Mouse (Mus musculus): ENCODE results near the gene Cd4. TPM values are rescaled to one million over a fixed set of nuclear protein-coding genes. Genes with fewer than 3 reads are reported as not detected.
A peak's percentile ranks its signal among the peaks of the same experiment; 100 is the strongest.

The Cd4 gene
- total RNA-seq, 2 experiments from 2014 or later = 0.37 to 0.71 TPM

DNA sequence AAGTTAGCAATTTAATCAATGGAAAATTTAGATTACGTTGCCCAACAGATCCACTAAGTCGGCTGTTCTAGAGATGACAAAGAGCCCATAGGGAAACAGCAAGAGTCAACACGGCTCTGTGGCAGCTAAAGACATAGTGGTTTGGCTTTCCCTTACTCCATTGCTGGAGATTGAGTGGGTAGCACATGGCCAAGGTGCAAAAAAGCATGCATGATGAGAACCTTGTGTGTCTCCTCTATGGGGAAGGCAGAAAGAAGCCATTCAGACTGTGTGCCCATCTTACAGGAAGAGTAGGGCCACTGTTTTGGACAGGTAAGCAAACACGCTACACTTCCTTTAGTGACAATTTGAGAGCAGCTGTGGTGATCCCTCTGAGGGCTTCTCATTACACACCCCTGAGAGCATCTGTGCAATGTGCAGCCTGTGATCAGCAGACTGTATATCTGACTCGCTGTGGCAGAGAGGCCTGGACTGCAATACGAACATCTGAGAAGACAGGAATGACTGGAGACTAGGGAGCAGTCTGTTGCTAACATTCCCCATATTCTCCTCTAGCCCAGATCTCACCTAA lies 619 bp upstream of the Cd4 start:
- no peak for ATAC-seq (ENCODE audit: poor library complexity, severe bottlenecking)

DNA sequence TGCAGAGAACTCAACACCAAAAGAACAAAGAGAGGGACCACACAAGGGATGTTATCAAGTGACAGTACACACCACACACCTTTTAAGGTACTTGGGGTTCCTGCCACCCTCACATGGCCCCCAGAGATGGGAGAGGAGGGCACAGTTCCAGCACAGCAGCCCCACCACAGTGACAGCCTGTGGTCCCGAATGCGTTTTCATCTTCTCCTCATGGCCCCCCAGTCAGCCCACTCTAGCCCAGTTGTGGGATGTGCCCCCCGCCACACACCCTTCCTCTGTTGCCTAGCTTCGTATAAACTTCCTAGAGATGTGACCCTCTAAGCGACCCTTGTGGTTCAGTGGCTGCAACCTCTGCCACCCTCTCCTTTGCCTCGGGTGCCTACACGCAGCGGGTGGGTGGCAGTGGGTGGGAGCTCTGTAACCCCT lies 2.1 kb downstream of the Cd4 start:
- no peak for ATAC-seq (ENCODE audit: poor library complexity, severe bottlenecking)

- no peak for ATAC-seq (ENCODE audit: poor library complexity, severe bottlenecking)
Observed at GRCm38 (mm10) chr6:124884714-124885500, 3.1 kb downstream of the Cd4 start.

GRCm38 (mm10) chr6:124883351-124883750 lies 4.7 kb downstream of the Cd4 start:
- ATAC-seq (ENCODE audit: poor library complexity, severe bottlenecking) = no peak

- ATAC-seq (ENCODE audit: poor library complexity, severe bottlenecking) = no peak
Observed at GRCm38 (mm10) chr6:124881821-124882220, 6.2 kb downstream of the Cd4 start.

DNA sequence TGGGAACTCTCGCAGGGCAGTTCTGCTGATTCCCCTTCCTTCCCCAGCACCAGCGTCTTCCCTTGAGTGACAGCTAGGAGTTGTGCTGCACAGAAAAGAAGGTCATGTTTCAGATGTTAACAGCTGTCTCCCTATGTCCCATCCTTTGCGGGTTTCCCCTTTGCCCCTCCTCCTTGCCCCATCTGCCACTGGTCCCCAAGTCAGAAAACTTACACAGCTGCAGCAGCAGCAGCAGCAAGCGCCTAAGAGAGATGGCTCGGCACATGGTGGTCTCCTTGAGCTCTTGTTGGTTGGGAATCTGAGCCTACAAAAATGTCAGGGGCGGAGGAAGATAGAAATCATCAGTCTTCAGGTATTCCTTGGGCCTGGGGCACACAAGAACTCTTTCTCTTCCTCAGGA lies 8.6 kb downstream of the Cd4 start:
- no peak for ATAC-seq (ENCODE audit: poor library complexity, severe bottlenecking)

GRCm38 (mm10) chr6:124874348-124874747 lies 13.7 kb downstream of the Cd4 start:
- ATAC-seq (ENCODE audit: poor library complexity, severe bottlenecking) = peak; percentile 59

DNA sequence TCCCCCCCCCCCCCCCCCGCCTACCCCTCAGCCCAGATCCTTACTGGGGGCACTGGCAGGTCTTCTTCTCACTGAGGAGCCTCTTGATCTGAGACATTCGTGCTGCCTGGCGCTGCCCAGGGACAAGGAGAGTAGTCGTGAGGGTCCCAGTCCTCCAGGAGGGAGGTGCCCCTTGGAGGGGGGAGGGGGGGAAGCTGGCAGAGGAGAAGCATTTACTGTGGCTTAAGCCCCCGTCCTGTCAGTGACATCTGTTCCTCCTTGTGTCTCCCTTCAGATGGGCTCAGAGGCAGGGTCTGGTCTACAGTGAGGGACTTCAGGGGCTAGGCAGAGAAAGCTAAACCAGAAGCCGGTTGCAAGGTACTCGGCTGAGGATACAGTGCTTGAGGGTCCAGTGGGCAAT lies 21.5 kb downstream of the Cd4 start:
- no peak for ATAC-seq (ENCODE audit: poor library complexity, severe bottlenecking)

DNA sequence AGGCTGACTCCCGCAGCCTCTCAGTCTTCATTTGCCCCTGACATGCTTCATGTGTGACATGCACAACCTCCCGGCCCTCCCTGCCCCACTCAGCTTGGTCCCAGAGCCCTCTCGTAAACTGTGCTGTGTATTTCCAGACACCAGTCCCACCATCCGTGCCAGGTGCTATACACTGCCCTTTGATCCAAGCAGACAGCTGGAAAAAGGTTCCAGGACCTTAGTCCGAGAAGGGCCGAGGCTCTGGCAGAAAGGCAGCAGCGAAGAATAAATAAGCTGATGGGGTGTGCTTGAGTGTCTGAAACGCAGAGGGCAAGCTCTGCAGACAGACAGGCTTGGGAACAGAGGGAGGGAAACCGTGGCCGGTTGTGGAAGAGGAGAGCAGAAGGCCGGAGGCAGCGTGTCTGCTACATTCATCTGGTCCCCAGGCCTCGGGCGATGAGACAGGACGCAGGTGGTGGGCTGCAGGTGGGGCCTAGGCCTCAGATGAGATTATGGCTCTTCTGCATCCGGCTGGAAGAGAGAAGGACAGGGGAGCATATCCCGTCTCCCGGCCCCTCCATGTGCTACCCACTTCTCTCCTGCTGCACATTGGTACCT lies 22.2 kb downstream of the Cd4 start:
- ATAC-seq (ENCODE audit: poor library complexity, severe bottlenecking) = no peak

- peak; percentile 44; the same call in 1 of the 2 replicates for ATAC-seq (ENCODE audit: poor library complexity, severe bottlenecking)
Observed at GRCm38 (mm10) chr6:124863658-124864298, 24.2 kb downstream of the Cd4 start, which contains the start of gene Gpr162. Gene Gpr162, minus strand, starts transcription at chr6:124863983.

GRCm38 (mm10) chr6:124863125-124863657 lies 24.8 kb downstream of the Cd4 start:
- ATAC-seq (ENCODE audit: poor library complexity, severe bottlenecking) = no peak

DNA sequence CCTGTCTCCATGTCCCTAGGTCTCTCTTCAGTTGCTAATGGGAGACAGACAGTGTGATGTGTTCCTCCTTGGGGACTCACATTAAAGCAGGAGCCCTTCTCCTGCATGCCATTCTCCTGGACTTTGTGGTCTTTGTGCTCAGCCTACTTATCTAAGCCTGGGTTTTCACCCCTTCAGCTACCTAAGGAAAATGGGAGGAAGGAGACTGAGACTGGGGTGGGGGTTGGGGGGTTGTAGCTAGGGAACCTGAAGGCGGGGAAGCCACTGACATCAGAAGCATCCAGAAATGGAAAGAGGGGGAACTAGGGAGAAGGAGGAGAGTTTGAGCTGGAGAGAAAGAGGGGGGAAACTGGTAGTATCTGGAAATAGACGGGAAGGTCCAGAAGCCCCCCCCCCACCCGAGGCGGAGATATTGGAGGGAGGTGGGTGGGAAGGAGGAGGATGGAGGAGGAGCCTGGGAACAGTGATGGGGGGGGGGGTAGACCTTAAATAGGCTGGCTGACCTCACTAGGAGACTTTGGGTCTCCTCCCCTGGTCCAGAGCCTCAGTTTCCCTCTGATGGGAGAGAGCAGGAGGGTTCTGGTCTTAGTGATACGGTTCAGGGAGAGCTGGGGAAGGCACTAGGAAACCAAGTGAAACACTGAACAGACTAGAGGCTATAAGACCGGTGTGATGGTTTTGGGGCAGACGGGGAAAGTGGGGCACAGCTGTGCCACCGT lies 25.5 kb downstream of the Cd4 start:
- no peak for ATAC-seq (ENCODE audit: poor library complexity, severe bottlenecking)

GRCm38 (mm10) chr6:124861802-124862201 lies 26.2 kb downstream of the Cd4 start:
- ATAC-seq (ENCODE audit: poor library complexity, severe bottlenecking) = no peak

DNA sequence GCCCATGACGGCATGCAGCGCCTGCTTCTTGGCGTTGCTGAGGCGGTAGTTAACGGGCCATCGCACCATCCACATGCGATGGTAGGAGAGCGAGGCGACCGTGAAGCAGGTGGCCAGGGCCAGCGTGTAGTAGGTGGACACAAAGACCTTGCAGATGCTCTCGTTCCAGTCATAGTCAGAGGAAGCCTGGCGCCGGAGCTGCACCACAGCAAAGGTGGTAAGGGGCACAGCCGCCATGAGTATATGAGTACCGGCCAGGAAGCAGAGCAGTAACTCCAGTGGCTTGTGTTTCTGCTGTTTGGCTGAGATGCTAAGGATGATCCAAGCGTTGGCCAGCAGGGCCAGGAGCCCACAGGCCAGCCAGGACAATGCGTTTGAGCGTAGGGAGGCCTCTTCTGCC lies 26.8 kb downstream of the Cd4 start:
- ATAC-seq (ENCODE audit: poor library complexity, severe bottlenecking) = no peak

- no peak for ATAC-seq (ENCODE audit: poor library complexity, severe bottlenecking)
Observed at GRCm38 (mm10) chr6:124860511-124860910, 27.5 kb downstream of the Cd4 start.

GRCm38 (mm10) chr6:124859725-124860124 lies 28.3 kb downstream of the Cd4 start:
- peak; percentile 67 for ATAC-seq (ENCODE audit: poor library complexity, severe bottlenecking)

DNA sequence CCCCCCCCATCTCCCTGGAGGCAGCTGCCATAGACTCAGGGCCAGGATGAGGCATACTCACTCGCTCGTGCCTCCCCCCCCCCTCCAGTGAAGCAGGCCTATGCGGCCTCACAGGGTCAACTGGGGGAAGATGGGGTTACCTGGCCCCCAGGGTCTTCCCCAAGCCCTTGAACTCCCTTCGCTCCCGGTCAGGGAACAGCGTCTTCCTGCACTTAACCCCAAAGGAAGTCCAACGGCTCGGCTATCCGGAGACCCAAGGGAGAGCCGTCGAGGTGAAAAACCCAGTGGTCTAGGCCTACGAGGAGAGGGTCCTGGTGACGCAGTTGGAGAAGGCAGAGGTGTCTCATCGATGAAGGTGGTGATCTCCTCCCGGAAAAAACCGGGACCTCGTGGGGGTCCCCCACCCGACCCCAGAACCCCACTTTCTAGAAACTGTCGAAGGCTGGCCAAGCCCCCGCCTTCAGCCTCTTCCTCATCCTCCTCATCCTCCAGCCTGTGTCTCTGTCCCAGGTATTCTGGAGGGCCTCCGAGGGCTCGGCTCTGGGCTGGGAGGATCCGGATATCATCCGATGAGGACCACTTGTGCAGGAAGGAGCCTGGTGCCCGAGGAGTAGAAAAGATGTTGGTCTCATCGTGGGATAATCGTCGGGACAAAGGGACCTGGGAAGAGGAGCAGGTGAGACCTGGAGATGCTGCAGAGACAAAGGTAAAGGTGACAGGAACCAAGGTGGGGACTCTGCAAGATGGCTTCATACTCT lies 29.3 kb downstream of the Cd4 start:
- no peak for ATAC-seq (ENCODE audit: poor library complexity, severe bottlenecking)

DNA sequence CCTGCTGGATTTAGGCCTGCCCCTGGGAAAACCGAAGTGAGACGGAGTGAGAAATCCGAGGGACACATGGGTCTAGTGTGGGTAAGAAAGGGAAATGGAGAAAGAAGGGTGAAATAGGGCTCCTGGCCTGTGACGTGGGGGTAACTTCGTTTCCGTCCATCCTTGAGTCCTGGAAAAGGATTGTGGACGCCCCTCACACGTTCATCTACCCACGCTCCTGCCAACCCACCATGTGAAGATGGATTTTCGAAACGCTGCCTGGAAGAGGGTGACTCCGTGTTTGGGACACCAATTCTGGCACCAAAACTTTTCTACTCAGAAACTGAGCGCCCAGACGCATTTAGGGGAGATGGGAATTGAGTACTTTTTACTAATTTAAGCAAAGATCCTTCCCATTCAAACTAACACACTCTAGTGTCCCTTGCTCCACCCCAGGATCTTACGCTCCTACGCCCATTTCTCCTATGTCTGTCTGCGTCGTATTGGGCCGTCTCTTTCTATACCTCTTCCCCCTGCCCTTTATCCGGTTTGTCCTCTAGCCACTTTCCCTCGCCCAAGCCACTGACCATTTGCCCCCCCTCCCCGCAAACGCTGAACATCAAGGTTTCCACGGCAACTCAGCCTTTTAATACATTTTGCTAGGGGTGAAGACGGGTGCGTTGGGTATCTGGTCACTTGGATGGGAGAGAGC lies 30.0 kb downstream of the Cd4 start:
- ATAC-seq (ENCODE audit: poor library complexity, severe bottlenecking) = no peak

Measured in megakaryocyte, adult 5-6 weeks (primary cell).